Mouse (Mus musculus): ENCODE data around the gene Ago3. TPM values are rescaled to one million over a fixed set of nuclear protein-coding genes. Genes with fewer than 3 reads are reported as not detected.

Gene Ago3
- polyA plus RNA-seq, 1 experiment: 12.6 TPM

DNA sequence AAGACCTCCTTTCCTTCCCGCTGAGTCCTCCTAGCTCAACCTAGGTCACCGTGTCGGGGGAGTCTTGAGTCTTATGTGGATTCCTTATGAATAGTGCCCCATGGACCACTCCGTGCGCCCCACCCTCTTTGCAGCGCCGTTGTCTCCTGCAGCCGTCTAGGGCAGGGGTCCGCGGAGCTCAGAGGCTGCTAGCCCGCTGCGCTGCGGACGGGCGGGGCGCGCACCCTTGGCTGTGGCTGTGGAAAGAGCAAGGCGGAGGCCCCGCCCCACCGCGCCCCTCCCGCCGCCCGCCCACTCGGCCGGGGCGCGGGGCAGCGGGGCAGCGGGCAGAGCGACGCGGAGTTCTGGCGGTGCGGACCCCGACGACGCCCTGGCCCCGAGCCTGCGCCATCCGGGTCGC, 142.9 kb downstream of the Ago3 start, which contains the start of gene Col8a2:
Col8a2 (plus strand) TSS at position 302 of the 400 bp plus-strand sequence.
- 3% methylated on average over 42 of the region's 42 CpGs for WGBS
- H3K36me3 ChIP-seq (ENCODE audit: control insufficient read depth, insufficient read depth, low read length): no peaks in the 10 kb centered on the region
- H3K27me3 ChIP-seq (ENCODE audit: control insufficient read depth, insufficient read depth, low read length): peaks cover 16% of the 10 kb centered on the region
- H3K4me1 ChIP-seq (ENCODE audit: control insufficient read depth, insufficient read depth, insufficient read length): peaks cover 7% of the 10 kb centered on the region
- H3K4me3 ChIP-seq (ENCODE audit: extremely low read depth, insufficient read depth, insufficient read length): no peak within 1 kb of the TSS; the same call in 1 of the 2 replicates
- H3K27ac ChIP-seq (ENCODE audit: insufficient read depth, low read length): no peak within 1 kb of the TSS
- no peak for DNase-seq (ENCODE audit: low read depth in 1 of 2, low spot score in 2 of 2)
- TF ChIP-seq POLR2A (IDR thresholded peaks at IDR 0.05; ENCODE audit: low read depth, low read length) (no peak), CTCF (IDR thresholded peaks at IDR 0.05; ENCODE audit: extremely low read depth, insufficient read depth, insufficient read length, insufficient replicate concordance) (no peak)

DNA sequence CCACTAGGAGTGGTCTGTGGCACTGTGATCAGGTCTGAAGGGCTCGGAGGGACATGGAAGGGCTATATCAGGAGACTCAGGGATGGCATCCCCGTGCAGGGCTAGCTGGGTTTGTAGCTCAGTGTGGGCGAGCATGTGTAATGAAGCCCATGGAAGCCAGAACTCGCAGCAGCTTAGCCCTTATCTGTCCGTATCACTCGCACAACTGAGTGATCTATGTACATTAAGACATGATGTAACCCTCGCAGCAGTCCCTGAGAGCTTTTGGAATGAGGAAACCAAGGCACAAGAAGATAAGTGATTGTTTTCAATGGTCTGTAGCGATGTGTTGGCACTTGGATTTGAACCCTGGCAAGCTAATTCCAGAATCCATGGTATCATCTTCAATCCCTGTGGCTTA, 145.8 kb downstream of the Ago3 start:
- no peak for TF ChIP-seq POLR2A (IDR thresholded peaks at IDR 0.05; ENCODE audit: low read depth, low read length)
- TF ChIP-seq CTCF (IDR thresholded peaks at IDR 0.05; ENCODE audit: extremely low read depth, insufficient read depth, insufficient read length, insufficient replicate concordance): no peak
- peaks cover 16% of the 10 kb centered on the region for H3K27me3 ChIP-seq (ENCODE audit: control insufficient read depth, insufficient read depth, low read length)

GRCm38 (mm10) chr4:126281706-126282105, 147.7 kb downstream of the Ago3 start:
- Histone ChIP-seq H3K36me3 (ENCODE audit: control insufficient read depth, insufficient read depth, low read length) (no peaks in the 10 kb centered on the region), H3K27ac (ENCODE audit: insufficient read depth, low read length) (no peak overlapping the region), H3K4me3 (ENCODE audit: extremely low read depth, insufficient read depth, insufficient read length) (no peak overlapping the region), H3K4me1 (ENCODE audit: control insufficient read depth, insufficient read depth, insufficient read length) (peaks cover 8% of the 10 kb centered on the region), H3K27me3 (ENCODE audit: control insufficient read depth, insufficient read depth, low read length) (peaks cover 7% of the 10 kb centered on the region)
- TF ChIP-seq POLR2A (IDR thresholded peaks at IDR 0.05; ENCODE audit: low read depth, low read length) (no peak), CTCF (IDR thresholded peaks at IDR 0.05; ENCODE audit: extremely low read depth, insufficient read depth, insufficient read length, insufficient replicate concordance) (no peak)
- DNase-seq (ENCODE audit: low read depth in 1 of 2, low spot score in 2 of 2): no peak
- 86% methylated on average over 9 of the region's 9 CpGs for WGBS

More for the DNA sequence above, 145.8 kb downstream of the Ago3 start:
- peaks cover 7% of the 10 kb centered on the region for H3K4me1 ChIP-seq (ENCODE audit: control insufficient read depth, insufficient read depth, insufficient read length)
- no peaks in the 10 kb centered on the region for H3K36me3 ChIP-seq (ENCODE audit: control insufficient read depth, insufficient read depth, low read length)
- no peak for DNase-seq (ENCODE audit: low read depth in 1 of 2, low spot score in 2 of 2)
- WGBS: 75% methylated on average over 8 of the region's 8 CpGs
- no peak overlapping the region for H3K27ac ChIP-seq (ENCODE audit: insufficient read depth, low read length)
- no peak overlapping the region for H3K4me3 ChIP-seq (ENCODE audit: extremely low read depth, insufficient read depth, insufficient read length)

Other genes with a start within 250 kb of the Ago3 start
- gene Thrap3, start 226.8 kb downstream of the Ago3 start, polyA plus RNA-seq (2012; rRNA removed): 51.1 and 53.0 TPM in 2 replicates
- 46.3 and 60.2 TPM in 2 replicates for gene Map7d1, start 173.2 kb downstream of the Ago3 start, polyA plus RNA-seq (2012; rRNA removed)
- gene Trappc3, start 167.2 kb downstream of the Ago3 start, polyA plus RNA-seq (2012; rRNA removed): 23.6 and 25.7 TPM in 2 replicates
- gene Col8a2, start 142.8 kb downstream of the Ago3 start, polyA plus RNA-seq (2012; rRNA removed): 3.2 and 3.7 TPM in 2 replicates
- gene Adprhl2, start 107.9 kb downstream of the Ago3 start, polyA plus RNA-seq (2012; rRNA removed): 44.3 and 65.3 TPM in 2 replicates
- gene Tekt2, start 103.9 kb downstream of the Ago3 start, polyA plus RNA-seq (2012; rRNA removed): 1.7 and 2.0 TPM in 2 replicates
- gene Ago1, start 39.0 kb upstream of the Ago3 start, polyA plus RNA-seq (2012; rRNA removed): 19.8 and 20.1 TPM in 2 replicates
- gene Ago4, start 103.9 kb upstream of the Ago3 start, polyA plus RNA-seq (2012; rRNA removed): 1.0 TPM in 2 replicates
- gene Clspn, start 127.4 kb upstream of the Ago3 start, polyA plus RNA-seq (2012; rRNA removed): 0.88 and 1.1 TPM in 2 replicates
- gene 5730409E04Rik, start 180.3 kb upstream of the Ago3 start, polyA plus RNA-seq (2012; rRNA removed): 3.8 and 5.3 TPM in 2 replicates
- 88.8 and 102 TPM in 2 replicates for gene Psmb2, start 248.1 kb upstream of the Ago3 start, polyA plus RNA-seq (2012; rRNA removed)